Mouse (Mus musculus) urinary bladder, postnatal 14 days (tissue): ENCODE measurements around the gene Lrmda.

Experiments used
- DNase-seq: peaks from one replicate; pipeline ENCODE4 v3.0.0; 2021; ENCODE audit warnings: low spot score

Gene Lrmda

GRCm38 (mm10) chr14:22019252-22019948 lies at the start of gene Lrmda:
Lrmda (plus strand) TSS chr14:22019712.
- peak; percentile 76 for DNase-seq

- peak; percentile 87 for DNase-seq
Measured at GRCm38 (mm10) chr14:21981462-21981861, 38.0 kb upstream of the Lrmda start.

DNA sequence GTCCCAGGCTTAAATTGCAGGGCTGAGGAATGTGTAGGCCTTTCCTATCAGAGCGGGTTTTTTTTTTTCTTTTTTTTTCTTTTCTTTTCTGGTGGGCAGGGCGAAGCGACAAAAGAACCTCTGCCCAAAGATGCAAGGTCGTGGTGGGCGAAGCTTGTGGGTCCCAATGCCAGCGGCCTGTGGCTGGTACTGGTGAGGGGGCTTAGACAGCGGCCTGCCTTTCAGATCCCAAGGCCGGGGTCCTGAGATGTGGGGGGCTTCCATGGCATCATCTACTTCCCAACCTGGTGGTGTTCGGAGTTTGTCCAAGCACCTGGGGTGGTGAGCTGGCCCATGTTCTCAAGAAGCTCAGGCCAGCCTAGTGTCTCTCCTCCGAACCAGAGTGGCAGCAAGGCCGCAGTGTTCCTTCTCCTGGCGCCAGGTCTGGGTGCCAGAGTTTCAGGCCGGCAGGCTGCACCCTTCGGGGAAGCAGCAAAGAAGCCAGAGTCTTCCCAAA lies 37.4 kb upstream of the Lrmda start:
- peak; percentile 38 for DNase-seq

DNA sequence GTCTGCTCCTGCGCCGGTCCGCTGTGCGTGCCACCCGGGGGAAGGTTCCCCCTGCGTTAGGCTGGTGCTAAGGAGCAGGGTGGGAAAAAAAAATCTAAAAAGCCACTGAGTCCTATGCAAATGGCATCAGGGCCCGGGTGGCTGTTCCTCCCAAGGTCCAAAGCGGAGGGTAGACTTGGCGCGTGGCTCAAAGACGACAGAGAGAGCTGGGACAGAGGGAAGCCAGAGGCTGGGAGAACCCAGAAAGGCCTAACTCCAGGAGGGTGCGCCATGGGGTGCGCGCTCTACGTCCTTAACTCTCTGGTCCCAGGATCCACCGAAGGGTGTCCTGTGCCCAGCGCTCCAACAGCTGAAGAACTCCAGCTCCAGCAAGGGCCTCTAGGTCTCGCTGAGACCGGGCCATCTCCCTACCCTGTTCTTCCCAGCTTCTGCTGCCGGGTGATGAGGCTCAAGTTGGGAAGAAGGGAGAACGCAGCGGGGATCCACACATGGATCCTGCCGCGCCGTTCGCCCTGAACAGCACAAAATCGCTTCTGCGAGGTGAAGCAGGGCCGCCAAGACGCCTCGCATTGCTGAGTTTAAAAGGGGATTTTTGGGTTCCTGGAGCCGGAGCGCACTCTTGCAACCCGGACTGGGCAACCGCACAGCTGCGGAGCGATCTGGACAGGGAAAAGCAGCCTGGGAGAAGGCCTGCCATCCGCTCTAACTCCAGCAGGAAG lies 36.8 kb upstream of the Lrmda start:
- DNase-seq, result peak; percentile 41

DNA sequence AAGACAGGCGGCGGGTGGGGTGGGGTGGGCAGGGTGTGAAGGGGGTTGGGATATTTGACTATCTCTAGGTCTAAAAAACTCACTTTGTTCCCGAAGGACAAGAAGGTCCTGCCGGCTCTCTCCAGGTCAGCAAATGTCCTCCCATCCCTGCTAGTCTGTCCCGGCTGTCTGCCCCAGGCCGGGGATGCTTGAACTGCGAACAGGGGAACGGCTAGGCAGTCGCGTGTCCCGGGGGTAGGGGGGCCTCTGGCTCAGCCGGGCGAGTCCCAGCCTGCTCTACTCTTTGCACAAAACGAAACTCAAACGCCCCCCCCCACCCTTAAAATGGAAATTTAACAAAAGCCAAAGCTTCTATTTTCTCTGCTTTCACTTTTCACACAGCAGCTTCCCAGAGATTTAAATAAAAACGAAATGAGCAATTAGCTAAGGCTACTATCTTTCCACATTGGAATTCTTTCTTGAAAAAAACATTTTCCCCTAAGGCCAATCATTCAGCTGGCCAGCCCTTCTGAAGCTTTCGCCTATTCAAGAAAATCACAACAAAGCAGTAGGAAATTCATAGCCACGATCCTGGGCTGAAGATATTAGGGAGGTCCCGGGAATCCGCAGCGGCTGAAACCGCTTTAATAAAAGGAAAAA lies 36.1 kb upstream of the Lrmda start:
- peak; percentile 27 for DNase-seq

GRCm38 (mm10) chr14:21983950-21984730 lies 35.4 kb upstream of the Lrmda start:
- no peak for DNase-seq

GRCm38 (mm10) chr14:21984757-21985425 lies 34.6 kb upstream of the Lrmda start:
- peak; percentile 41 for DNase-seq

- peak; percentile 15 for DNase-seq
Measured at GRCm38 (mm10) chr14:21985426-21985931, 34.0 kb upstream of the Lrmda start.

DNA sequence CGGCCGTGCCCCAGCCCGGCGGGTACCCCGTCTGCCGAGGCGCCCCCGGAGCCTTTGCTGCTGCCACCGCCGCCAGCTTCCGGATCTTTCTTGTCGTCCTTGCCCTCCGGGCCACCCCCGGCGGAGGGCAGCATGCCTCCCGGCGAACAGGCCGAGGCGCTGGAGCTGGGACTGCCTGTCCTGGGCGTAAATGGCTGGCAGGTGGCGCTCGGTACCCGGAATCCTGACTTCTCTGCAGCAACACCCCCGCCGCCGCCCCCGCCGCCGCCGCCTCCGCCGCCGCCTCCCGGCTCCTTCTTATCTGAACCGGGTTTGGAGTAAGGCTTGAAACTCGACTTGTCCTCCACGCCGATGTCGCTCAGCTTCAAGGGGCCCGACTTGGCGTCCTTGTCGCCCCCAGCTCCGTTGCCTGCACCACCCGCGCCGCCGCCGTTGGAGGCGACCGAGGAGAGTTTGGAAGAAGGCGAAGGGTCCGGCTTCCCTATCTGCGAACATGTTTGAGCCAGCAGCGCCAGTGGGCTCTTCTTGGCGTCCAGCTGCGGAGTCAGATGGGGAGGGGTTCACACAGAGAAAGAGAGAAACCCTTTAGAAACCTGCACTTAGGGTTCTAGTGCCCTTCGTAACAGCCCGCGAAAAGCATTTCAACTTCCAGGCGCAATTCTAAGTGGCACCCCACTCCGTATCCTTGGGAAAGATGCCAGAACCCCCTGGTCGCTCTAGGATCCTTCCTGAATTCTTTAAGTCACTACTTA lies 33.4 kb upstream of the Lrmda start:
- DNase-seq, result peak; percentile 90

- peak; percentile 57 for DNase-seq
Measured at GRCm38 (mm10) chr14:21986733-21987659, 32.5 kb upstream of the Lrmda start.

DNA sequence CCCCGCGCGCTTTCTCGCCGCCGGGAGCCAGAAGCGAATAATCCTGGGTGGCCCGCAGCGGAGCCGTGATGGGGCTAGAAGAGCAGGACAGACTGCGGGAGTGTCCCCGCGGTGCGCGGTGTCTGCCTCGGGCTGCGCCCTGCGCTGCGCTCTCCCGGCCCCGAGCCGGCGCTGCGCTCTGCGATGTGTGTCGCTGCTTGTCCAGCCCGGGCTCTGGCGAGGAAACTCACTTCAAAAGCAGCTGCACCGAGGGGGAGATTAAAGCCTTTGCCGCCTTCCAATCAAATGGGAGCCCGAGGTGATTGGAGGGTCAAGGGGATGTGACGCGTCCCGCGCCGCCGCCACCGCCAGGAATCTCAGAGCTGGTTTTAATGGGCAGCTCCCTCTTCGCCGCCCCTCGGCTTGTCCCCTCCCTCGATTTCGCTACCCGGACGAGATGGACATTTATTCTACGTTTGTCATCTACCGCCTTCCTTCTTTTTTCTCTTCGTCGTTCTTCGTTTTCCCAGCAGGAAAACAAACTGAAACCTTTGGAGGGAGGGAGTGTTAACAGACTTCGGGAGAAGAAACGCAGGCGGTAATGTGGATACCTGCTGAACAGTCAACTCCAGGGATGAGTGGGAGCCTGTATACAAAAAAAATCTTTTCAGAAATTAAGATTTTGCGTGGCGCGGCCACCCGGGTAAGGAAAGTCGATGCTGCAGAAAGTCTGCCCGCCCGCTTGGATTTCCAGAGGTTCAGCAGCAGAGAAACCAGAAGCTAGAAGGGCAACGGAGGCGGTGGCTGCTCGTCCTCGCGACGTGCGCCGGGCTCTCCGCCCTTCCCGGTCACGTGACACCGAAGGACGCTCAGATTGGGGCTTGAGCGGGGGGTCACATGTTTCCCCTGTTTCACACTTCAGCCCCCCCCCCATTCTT lies 31.6 kb upstream of the Lrmda start:
- peak; percentile 96 for DNase-seq

DNA sequence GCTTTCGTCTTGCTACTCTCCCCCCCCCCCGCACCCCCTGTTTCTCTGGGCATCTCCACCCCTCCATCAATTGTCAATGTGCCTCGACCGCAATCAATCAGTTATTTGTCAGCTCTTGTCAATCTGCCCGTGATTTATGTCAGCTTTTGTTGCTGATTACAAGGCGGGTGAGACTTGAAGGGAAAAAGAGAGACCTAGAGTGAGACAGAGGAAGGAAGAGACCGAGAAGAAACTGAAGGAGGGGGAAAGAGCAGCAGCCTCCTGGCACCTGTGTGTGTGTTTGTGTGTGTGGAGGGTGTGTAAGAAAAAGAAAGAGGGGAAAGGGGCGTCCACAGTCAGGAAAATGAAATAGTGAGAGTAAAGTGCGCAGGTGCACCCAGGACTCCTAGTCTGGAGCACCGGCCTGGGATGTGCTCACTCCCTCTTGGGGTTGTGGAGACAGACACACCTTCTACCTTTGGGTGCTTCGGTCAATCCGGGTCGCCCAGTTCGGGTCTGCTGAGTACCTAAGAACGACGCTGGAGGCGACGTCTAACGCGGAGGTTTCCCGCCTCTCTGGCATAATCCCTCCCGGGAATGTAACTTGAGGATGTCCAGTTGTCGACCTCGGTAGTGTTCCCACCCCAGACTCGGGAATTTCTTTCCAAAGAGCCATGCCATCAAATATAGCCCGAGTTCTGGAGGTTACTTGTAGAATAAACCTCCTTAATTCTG lies 30.8 kb upstream of the Lrmda start:
- peak; percentile 47 for DNase-seq

- DNase-seq, result peak; percentile 73
Measured at GRCm38 (mm10) chr14:21989291-21989913, 30.1 kb upstream of the Lrmda start, which contains the start of gene Zfp503. Zfp503 (minus strand) TSS chr14:21989601.

DNA sequence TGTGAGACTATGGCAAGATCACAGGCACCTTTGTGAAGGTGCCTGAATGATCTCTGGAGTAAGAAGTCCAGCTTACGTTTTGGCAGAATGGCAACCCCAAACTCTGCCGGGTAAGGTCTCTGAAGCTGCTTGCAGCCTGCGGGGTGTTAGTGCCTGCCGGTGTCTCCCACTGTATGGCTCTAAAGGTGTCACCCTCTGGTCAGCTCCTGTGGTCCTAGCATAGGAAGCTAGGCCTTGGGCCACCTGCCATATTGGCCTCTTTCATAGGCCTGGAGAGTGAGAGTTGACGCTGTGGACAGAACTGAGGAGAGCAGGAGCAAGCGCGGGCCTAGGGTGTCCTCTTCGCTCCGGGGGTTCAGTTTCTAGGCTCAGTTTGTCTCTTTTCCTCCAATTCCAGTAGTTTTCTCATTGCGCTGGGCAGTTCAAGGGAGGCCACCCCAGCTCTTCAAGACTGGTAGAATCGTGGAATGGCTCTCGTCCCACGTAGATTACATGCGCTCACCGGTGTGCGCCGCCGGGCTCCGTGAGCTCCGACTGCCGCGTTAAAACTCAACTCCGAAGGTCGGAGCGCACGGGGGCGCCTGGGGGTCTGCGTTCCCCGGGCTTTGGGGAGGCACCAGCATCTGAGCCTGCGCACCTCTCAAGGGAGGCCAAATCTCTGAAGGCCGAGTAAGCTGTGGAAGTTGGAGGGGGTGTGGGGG lies 29.0 kb upstream of the Lrmda start:
- DNase-seq, result peak; percentile 28

GRCm38 (mm10) chr14:21991251-21991780 lies 28.2 kb upstream of the Lrmda start:
- DNase-seq, result peak; percentile 65

- DNase-seq, result no peak
Measured at GRCm38 (mm10) chr14:21991856-21992255, 27.7 kb upstream of the Lrmda start.
